Mouse (Mus musculus): Measurements from ENCODE around the gene Skap1.

DNA sequence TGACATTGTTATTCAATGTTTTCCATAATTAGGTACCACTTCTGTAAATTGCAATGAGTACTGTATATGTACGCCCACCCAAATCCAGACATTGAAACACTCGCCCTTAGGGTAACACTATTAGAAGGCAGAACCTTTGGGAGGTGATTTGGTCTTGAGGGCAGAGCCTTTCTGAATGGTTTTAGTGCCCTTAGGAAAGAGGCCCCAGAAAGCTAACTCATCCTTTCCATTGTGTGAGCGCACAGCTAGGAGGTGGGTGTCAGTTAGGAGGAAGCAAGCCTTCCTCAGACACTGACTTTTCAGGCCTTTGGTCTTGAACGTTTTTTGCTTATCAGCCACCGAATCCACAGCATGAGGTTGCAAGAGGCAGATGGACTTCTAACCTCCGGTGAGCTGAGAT is 29.5 kb upstream of the Skap1 start:
- TF ChIP-seq EP300 (IDR thresholded peaks at IDR 0.05; ENCODE audit: low read depth): no peak
- no peak for TF ChIP-seq CTCF (IDR thresholded peaks at IDR 0.05; ENCODE audit: low read depth)
